Mouse (Mus musculus): Measurements from ENCODE around the gene Pim3. TPM values are rescaled to one million over a fixed set of nuclear protein-coding genes. Genes with fewer than 3 reads are reported as not detected.

The Pim3 gene
- polyA plus RNA-seq, 1 experiment from 2014 or later, result 42.0 TPM

DNA sequence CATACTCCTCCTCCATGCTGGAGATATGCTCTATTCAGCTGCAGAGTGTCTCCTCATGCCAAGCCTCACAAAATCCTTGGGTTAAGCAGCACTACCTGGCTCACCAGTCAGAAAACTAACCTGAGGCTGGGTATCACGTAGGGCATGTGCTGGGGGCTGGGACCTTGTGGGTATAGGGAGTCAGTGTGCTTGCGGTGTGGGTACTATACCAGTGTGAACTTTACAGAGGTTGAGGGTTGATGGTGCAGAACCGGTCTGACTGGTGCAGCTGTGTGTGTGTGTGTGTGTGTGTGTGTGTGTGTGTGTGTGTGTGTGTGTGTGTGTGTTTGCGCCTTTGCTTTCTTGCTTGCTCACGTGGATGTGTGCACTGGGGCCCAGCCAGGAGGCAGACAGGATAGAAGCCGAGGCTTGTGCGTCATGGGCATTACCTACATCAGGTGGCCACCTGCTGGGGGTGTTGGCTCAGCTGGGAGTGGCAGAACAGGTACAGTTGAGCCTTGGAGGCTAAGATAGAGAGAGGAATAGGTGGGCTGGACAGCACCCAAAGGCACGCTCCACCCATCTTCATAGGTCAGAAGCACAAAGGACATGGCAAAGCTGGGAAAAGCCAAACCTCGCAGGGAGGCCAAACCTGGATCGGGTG, 10.4 kb upstream of the Pim3 start:
- no peaks in the 10 kb centered on the region for H3K36me3 ChIP-seq (ENCODE audit: control insufficient read depth, insufficient read depth, low read length)
- 85% methylated on average over 10 of the region's 10 CpGs for WGBS
- H3K4me3 ChIP-seq (ENCODE audit: low read depth, low read length), result no peak overlapping the region
- H3K27me3 ChIP-seq (ENCODE audit: control insufficient read depth, insufficient read depth, low read length), result no peaks in the 10 kb centered on the region
- no peak overlapping the region for H3K4me2 ChIP-seq (ENCODE audit: low read depth, low read length, severe bottlenecking)
- H3K4me1 ChIP-seq (replicated peaks; ENCODE audit: control insufficient read depth, insufficient read depth, low read length), result no peaks in the 10 kb centered on the region
- no peaks in the 10 kb centered on the region for H3K9me3 ChIP-seq (ENCODE audit: control insufficient read depth, low read length)
- ATAC-seq (replicated peaks; ENCODE audit: low FRiP score), result no peak
- no peak overlapping the region for H3K9ac ChIP-seq (ENCODE audit: low read length)
- no peak for DNase-seq (ENCODE audit: low spot score)
- H3K27ac ChIP-seq (ENCODE audit: low read depth, low read length), result no peak overlapping the region

DNA sequence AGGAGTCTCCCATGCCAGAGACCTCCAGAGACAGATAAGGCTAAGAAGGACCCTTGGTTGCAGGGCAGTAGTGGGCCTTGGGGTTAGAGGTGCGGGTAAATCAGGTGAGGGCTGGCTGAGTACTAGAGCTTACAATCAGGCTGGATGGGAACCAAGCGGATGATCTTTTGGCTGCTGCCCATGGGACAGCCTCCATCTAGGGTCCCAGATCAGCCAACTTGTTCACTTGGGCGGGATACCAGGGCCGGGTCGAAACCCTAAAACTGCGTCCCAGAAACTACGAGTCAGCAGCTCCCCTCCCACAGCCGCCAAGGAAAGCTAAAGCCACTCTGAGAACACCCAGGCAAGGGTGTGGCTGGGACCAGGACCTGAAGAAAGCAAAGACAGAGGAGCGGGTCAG, 8.9 kb upstream of the Pim3 start:
- no peak overlapping the region for H3K4me3 ChIP-seq (ENCODE audit: low read depth, low read length)
- ATAC-seq (replicated peaks; ENCODE audit: low FRiP score) (no peak), DNase-seq (ENCODE audit: low spot score) (no peak)
- no peak overlapping the region for H3K27ac ChIP-seq (ENCODE audit: low read depth, low read length)
- no peaks in the 10 kb centered on the region for H3K9me3 ChIP-seq (ENCODE audit: control insufficient read depth, low read length)
- no peak overlapping the region for H3K4me2 ChIP-seq (ENCODE audit: low read depth, low read length, severe bottlenecking)
- H3K27me3 ChIP-seq (ENCODE audit: control insufficient read depth, insufficient read depth, low read length), result no peaks in the 10 kb centered on the region
- H3K36me3 ChIP-seq (ENCODE audit: control insufficient read depth, insufficient read depth, low read length), result no peaks in the 10 kb centered on the region
- H3K9ac ChIP-seq (ENCODE audit: low read length), result no peak overlapping the region
- 84% methylated on average over 9 of the region's 9 CpGs for WGBS
- H3K4me1 ChIP-seq (replicated peaks; ENCODE audit: control insufficient read depth, insufficient read depth, low read length), result no peaks in the 10 kb centered on the region

DNA sequence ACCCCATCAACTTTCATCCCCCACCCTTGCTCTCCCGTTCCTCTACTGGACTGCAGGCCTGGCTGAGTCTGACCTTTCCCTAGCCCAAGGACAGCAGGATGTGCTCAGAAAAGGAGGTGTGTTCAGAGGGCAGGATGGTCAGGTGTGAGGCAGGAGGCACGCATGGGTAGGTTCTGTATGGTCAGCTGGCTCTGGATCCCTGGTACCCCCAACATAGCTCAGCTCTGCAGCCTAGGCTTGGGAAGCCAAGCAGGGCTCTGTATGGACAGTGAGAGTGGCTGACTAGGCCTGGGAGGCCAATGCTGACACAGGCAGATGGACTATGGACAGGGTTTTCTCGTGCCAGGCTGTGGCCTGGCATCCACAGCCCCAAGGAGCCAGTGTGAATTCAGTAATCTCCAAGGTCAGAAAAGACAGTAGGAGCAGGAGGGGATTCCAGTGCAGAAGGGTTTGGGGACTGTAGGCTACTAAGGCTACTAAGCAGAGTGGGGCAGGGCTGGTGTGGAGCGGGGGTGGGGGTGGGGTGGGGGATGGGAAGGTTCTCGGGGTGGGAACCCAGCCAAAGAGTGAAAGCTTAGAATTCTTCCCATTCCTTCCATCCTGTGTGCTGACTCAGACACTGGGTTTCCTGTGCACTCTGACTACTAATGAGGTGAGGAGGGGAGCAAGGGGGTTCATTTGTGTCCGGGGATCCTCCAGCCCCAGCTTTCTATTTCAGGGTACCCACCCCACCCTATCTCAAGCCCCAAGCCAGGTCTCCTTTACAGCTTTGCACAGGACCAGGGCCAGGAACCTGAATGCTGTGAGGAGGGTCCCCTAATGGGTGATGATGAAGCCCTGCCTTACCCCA, 7.6 kb upstream of the Pim3 start:
- Histone ChIP-seq H3K36me3 (ENCODE audit: control insufficient read depth, insufficient read depth, low read length) (no peaks in the 10 kb centered on the region), H3K4me3 (ENCODE audit: low read depth, low read length) (no peak overlapping the region), H3K27me3 (ENCODE audit: control insufficient read depth, insufficient read depth, low read length) (no peaks in the 10 kb centered on the region), H3K9ac (ENCODE audit: low read length) (no peak overlapping the region), H3K27ac (ENCODE audit: low read depth, low read length) (no peak overlapping the region), H3K4me1 (replicated peaks; ENCODE audit: control insufficient read depth, insufficient read depth, low read length) (no peaks in the 10 kb centered on the region), H3K9me3 (ENCODE audit: control insufficient read depth, low read length) (no peaks in the 10 kb centered on the region), H3K4me2 (ENCODE audit: low read depth, low read length, severe bottlenecking) (no peak overlapping the region)
- 0 out of 2 replicates have a peak, but pooled peaks have one; percentile 27 for ATAC-seq (replicated peaks; ENCODE audit: low FRiP score)
- WGBS, result 64% methylated on average over 6 of the region's 6 CpGs
- DNase-seq (ENCODE audit: low spot score), result no peak

GRCm38 (mm10) chr15:88854969-88855830, 6.8 kb upstream of the Pim3 start:
- Histone ChIP-seq H3K4me1 (replicated peaks; ENCODE audit: control insufficient read depth, insufficient read depth, low read length) (no peaks in the 10 kb centered on the region), H3K36me3 (ENCODE audit: control insufficient read depth, insufficient read depth, low read length) (no peaks in the 10 kb centered on the region), H3K4me3 (ENCODE audit: low read depth, low read length) (no peak overlapping the region), H3K27me3 (ENCODE audit: control insufficient read depth, insufficient read depth, low read length) (no peaks in the 10 kb centered on the region), H3K9ac (ENCODE audit: low read length) (no peak overlapping the region), H3K4me2 (ENCODE audit: low read depth, low read length, severe bottlenecking) (no peak overlapping the region), H3K9me3 (ENCODE audit: control insufficient read depth, low read length) (no peaks in the 10 kb centered on the region), H3K27ac (ENCODE audit: low read depth, low read length) (no peak overlapping the region)
- DNase-seq (ENCODE audit: low spot score) (no peak), ATAC-seq (replicated peaks; ENCODE audit: low FRiP score) (no peak)
- 79% methylated on average over 15 of the region's 15 CpGs for WGBS

DNA sequence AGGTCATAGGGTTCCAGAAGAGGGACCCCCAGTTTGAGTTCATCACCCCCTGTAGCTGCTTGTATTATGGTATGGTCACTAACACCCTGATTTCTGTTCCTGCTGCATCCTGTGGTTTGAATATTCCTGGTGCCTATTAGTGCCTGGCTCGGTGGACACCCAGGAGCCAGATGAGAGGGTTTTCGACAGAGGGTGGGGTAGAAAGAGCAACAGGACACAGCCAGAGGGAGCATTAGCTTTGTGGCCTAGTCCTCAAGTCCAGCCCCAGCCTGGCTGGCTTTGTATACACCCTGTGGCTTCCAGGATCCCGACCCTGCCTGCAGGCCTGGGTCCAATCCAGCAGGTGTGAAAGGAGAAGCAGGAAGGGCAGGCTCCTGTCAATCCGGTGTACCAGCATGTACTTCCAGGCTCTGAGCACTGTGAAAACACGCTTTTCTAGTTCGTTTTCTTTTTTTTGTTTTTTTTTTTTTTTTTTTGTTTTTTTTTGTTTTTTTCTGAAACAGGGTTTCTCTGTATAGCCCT, 6.0 kb upstream of the Pim3 start:
- Histone ChIP-seq H3K27me3 (ENCODE audit: control insufficient read depth, insufficient read depth, low read length) (no peaks in the 10 kb centered on the region), H3K9me3 (ENCODE audit: control insufficient read depth, low read length) (no peaks in the 10 kb centered on the region), H3K36me3 (ENCODE audit: control insufficient read depth, insufficient read depth, low read length) (no peaks in the 10 kb centered on the region), H3K4me1 (replicated peaks; ENCODE audit: control insufficient read depth, insufficient read depth, low read length) (no peaks in the 10 kb centered on the region), H3K27ac (ENCODE audit: low read depth, low read length) (no peak overlapping the region), H3K9ac (ENCODE audit: low read length) (no peak overlapping the region), H3K4me3 (ENCODE audit: low read depth, low read length) (no peak overlapping the region), H3K4me2 (ENCODE audit: low read depth, low read length, severe bottlenecking) (no peak overlapping the region)
- no peak for DNase-seq (ENCODE audit: low spot score)
- ATAC-seq (replicated peaks; ENCODE audit: low FRiP score), result no peak
- 79% methylated on average over 6 of the region's 6 CpGs for WGBS

DNA sequence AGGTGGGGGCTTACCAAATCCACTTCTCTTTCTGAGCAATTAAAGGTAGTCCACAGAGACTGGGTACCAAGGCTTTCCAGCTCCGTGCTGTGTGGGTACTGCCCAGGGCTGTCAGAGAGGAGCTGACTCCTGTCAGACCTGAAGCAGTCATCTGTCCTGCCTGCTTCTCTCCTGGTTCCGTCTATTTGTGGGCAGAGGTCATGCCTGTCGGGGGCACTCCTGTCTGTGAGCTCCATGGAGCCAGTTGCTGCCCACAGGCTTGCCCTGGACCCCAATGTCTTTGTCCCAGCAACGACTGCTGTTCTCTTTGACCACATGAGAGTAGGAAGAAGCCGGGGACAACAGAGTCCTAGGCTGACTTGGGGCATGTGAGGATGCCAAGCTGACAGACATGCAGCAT, 5.4 kb upstream of the Pim3 start:
- no peak overlapping the region for H3K4me2 ChIP-seq (ENCODE audit: low read depth, low read length, severe bottlenecking)
- H3K4me3 ChIP-seq (ENCODE audit: low read depth, low read length), result no peak overlapping the region
- ATAC-seq (replicated peaks; ENCODE audit: low FRiP score) (no peak), DNase-seq (ENCODE audit: low spot score) (no peak)
- no peak overlapping the region for H3K9ac ChIP-seq (ENCODE audit: low read length)
- 81% methylated on average over 5 of the region's 5 CpGs for WGBS
- no peak overlapping the region for H3K27ac ChIP-seq (ENCODE audit: low read depth, low read length)
- H3K9me3 ChIP-seq (ENCODE audit: control insufficient read depth, low read length), result no peaks in the 10 kb centered on the region
- peaks cover 5% of the 10 kb centered on the region; the same call in 1 of the 2 replicates for H3K4me1 ChIP-seq (replicated peaks; ENCODE audit: control insufficient read depth, insufficient read depth, low read length)
- H3K36me3 ChIP-seq (ENCODE audit: control insufficient read depth, insufficient read depth, low read length), result no peaks in the 10 kb centered on the region
- H3K27me3 ChIP-seq (ENCODE audit: control insufficient read depth, insufficient read depth, low read length), result no peaks in the 10 kb centered on the region

- DNase-seq (ENCODE audit: low spot score) (no peak), ATAC-seq (replicated peaks; ENCODE audit: low FRiP score) (no peak)
- Histone ChIP-seq H3K27me3 (ENCODE audit: control insufficient read depth, insufficient read depth, low read length) (no peaks in the 10 kb centered on the region), H3K4me2 (ENCODE audit: low read depth, low read length, severe bottlenecking) (no peak overlapping the region), H3K9ac (ENCODE audit: low read length) (no peak overlapping the region), H3K4me1 (replicated peaks; ENCODE audit: control insufficient read depth, insufficient read depth, low read length) (peaks cover 5% of the 10 kb centered on the region; the same call in 1 of the 2 replicates), H3K27ac (ENCODE audit: low read depth, low read length) (no peak overlapping the region), H3K4me3 (ENCODE audit: low read depth, low read length) (no peak overlapping the region), H3K36me3 (ENCODE audit: control insufficient read depth, insufficient read depth, low read length) (no peaks in the 10 kb centered on the region), H3K9me3 (ENCODE audit: control insufficient read depth, low read length) (no peaks in the 10 kb centered on the region)
- WGBS, result 93% methylated on average over 7 of the region's 7 CpGs
Observed at GRCm38 (mm10) chr15:88857361-88857760, 4.6 kb upstream of the Pim3 start.

GRCm38 (mm10) chr15:88858141-88858541, 3.8 kb upstream of the Pim3 start:
- WGBS, result 93% methylated on average over 3 of the region's 3 CpGs
- Histone ChIP-seq H3K27ac (ENCODE audit: low read depth, low read length) (no peak overlapping the region), H3K27me3 (ENCODE audit: control insufficient read depth, insufficient read depth, low read length) (no peaks in the 10 kb centered on the region), H3K9ac (ENCODE audit: low read length) (no peak overlapping the region), H3K4me1 (replicated peaks; ENCODE audit: control insufficient read depth, insufficient read depth, low read length) (peaks cover 7% of the 10 kb centered on the region), H3K36me3 (ENCODE audit: control insufficient read depth, insufficient read depth, low read length) (no peaks in the 10 kb centered on the region), H3K9me3 (ENCODE audit: control insufficient read depth, low read length) (no peaks in the 10 kb centered on the region), H3K4me3 (ENCODE audit: low read depth, low read length) (no peak overlapping the region), H3K4me2 (ENCODE audit: low read depth, low read length, severe bottlenecking) (no peak overlapping the region)
- ATAC-seq (replicated peaks; ENCODE audit: low FRiP score) (no peak), DNase-seq (ENCODE audit: low spot score) (no peak)
